Mouse (Mus musculus): ENCODE measurements around the gene Atp6v1fnb. TPM values are rescaled to one million over a fixed set of nuclear protein-coding genes. Genes with fewer than 3 reads are reported as not detected.

The Atp6v1fnb gene
- total RNA-seq, 2 experiments from 2014 or later: 0.29 to 0.67 TPM

GRCm38 (mm10) chr6:29522626-29523300, 51.5 kb downstream of the Atp6v1fnb start:
- ATAC-seq (ENCODE audit: poor library complexity, severe bottlenecking): no peak

Other genes starting within 250 kb of the Atp6v1fnb start
- 2.2 and 7.1 TPM in 2 replicates for gene Hilpda, start 198.9 kb upstream of the Atp6v1fnb start, total RNA-seq (2015)
- 1.9 and 3.1 TPM in 2 replicates for gene Hilpda, start 198.9 kb upstream of the Atp6v1fnb start, total RNA-seq (2017)
- gene Fam71f2, start 191.8 kb upstream of the Atp6v1fnb start, total RNA-seq (2015): not detected in 2 replicates
- not detected in 2 replicates for gene Fam71f2, start 191.8 kb upstream of the Atp6v1fnb start, total RNA-seq (2017)
- gene Fam71f1, start 152.3 kb upstream of the Atp6v1fnb start, total RNA-seq (2015): not detected in 2 replicates
- gene Fam71f1, start 152.3 kb upstream of the Atp6v1fnb start, total RNA-seq (2017): not detected in 2 replicates
- gene Calu, start 123.4 kb upstream of the Atp6v1fnb start, total RNA-seq (2015): 53.9 and 57.4 TPM in 2 replicates
- 123 and 142 TPM in 2 replicates for gene Calu, start 123.4 kb upstream of the Atp6v1fnb start, total RNA-seq (2017)
- gene Opn1sw, start 83.0 kb upstream of the Atp6v1fnb start, total RNA-seq (2015): not detected in 2 replicates
- not detected in 2 replicates for gene Opn1sw, start 83.0 kb upstream of the Atp6v1fnb start, total RNA-seq (2017)
- gene Ccdc136, start 75.1 kb upstream of the Atp6v1fnb start, total RNA-seq (2015): 0.11 TPM in 1 of 2 replicates, not detected in the other
- 1.5 TPM in 1 of 2 replicates, not detected in the other for gene Ccdc136, start 75.1 kb upstream of the Atp6v1fnb start, total RNA-seq (2017)
- gene Flnc, start 38.2 kb upstream of the Atp6v1fnb start, total RNA-seq (2015): not detected in 2 replicates
- not detected in 2 replicates for gene Flnc, start 38.2 kb upstream of the Atp6v1fnb start, total RNA-seq (2017)
- gene Atp6v1f, start 3.7 kb upstream of the Atp6v1fnb start, total RNA-seq (2015): 238 and 251 TPM in 2 replicates
- gene Atp6v1f, start 3.7 kb upstream of the Atp6v1fnb start, total RNA-seq (2017): 225 and 238 TPM in 2 replicates
- gene Kcp, start 36.5 kb downstream of the Atp6v1fnb start, total RNA-seq (2015): not detected in 2 replicates
- not detected in 2 replicates for gene Kcp, start 36.5 kb downstream of the Atp6v1fnb start, total RNA-seq (2017)
- 133 and 149 TPM in 2 replicates for gene Irf5, start 55.2 kb downstream of the Atp6v1fnb start, total RNA-seq (2015)
- 231 and 243 TPM in 2 replicates for gene Irf5, start 55.2 kb downstream of the Atp6v1fnb start, total RNA-seq (2017)
- 54.6 and 56.1 TPM in 2 replicates for gene Tnpo3, start 138.4 kb downstream of the Atp6v1fnb start, total RNA-seq (2015)
- gene Tnpo3, start 138.4 kb downstream of the Atp6v1fnb start, total RNA-seq (2017): 49.7 and 50.3 TPM in 2 replicates
- gene Tspan33, start 222.8 kb downstream of the Atp6v1fnb start, total RNA-seq (2015): 1.5 and 3.7 TPM in 2 replicates
- 2.7 and 5.0 TPM in 2 replicates for gene Tspan33, start 222.8 kb downstream of the Atp6v1fnb start, total RNA-seq (2017)

Data from megakaryocyte, adult 5-6 weeks (primary cell).